Mouse (Mus musculus) bone marrow macrophage, adult 2 months (primary cell): Measurements from ENCODE around the gene Tpk1.

Experiments used
- CTCF ChIP-seq: IDR thresholded peaks from 2 replicates; pipeline ENCODE4 v1.5.1; 2012; ENCODE audit warnings: low read depth, mild to moderate bottlenecking, low read length, moderate library complexity
- POLR2A ChIP-seq: IDR thresholded peaks from 2 replicates; pipeline ENCODE4 v1.6.1; 2012; ENCODE audit warnings: mild to moderate bottlenecking, low read depth, low read length, borderline replicate concordance

DNA sequence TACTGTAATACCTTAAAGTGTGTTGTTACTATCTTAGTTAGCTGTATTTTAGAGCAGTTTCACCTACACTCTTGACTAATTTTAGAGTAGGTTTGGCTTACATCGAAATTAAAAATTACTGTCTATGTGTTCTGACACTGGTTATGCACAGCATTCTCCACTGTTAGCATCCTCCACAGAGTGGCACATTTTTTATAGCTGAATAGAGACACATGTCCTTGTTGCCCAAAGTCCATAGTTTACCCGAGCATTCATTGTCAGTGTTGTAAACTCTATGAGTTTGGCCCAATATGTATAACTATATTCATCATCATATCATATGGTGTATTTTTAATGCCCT lies 148.8 kb downstream of the Tpk1 start:
- no peak for TF ChIP-seq CTCF
- TF ChIP-seq POLR2A, result no peak
